Mouse (Mus musculus) liver, adult (tissue): ENCODE results near the gene Adam34.

Experiments
- GATA4 ChIP-seq: IDR thresholded peaks from 2 replicates; pipeline ENCODE4 v1.6.1; 2014; ENCODE audit warnings: mild to moderate bottlenecking, low read length; ENCODE audit not compliant: insufficient replicate concordance

Gene Adam34

GRCm38 (mm10) chr8:43709949-43710348 lies at the start of gene Adam34:
TSS of gene Adam34 (minus strand) at chr8:43710049.
- no peak for TF ChIP-seq GATA4

GRCm38 (mm10) chr8:43627176-43627575 lies 82.7 kb downstream of the Adam34 start, which contains the start of gene Gm5346:
TSS of gene Gm5346 (minus strand) at chr8:43627276.
- no peak for TF ChIP-seq GATA4

- TF ChIP-seq GATA4 = no peak
Observed at GRCm38 (mm10) chr8:43616046-43616445, 93.8 kb downstream of the Adam34 start.
